Mouse (Mus musculus) central nervous system, embryonic 18 days (tissue): Measurements from ENCODE around the gene Unc80. TPM values are rescaled to one million over a fixed set of nuclear protein-coding genes. Genes with fewer than 3 reads are reported as not detected.

Experiments
- polyA plus RNA-seq: library from polyadenylated mRNA; depleted of rRNA; stranded (reverse); fragments of >200 nt; gene quantifications from 2 replicates; pipeline ENCODE4 v1.2.3, GENCODE M21; 2012; rRNA removed

The Unc80 gene
- polyA plus RNA-seq = 15.3 and 17.7 TPM in 2 replicates

GRCm38 (mm10) chr1:66467821-66468703 lies at the start of gene Unc80:
Gene Unc80 (plus strand): TSS chr1:66468367.

GRCm38 (mm10) chr1:66700693-66701575 lies 232.8 kb downstream of the Unc80 start, which contains the start of gene Rpe:
Gene Rpe (plus strand): TSS chr1:66700831.

Other genes starting within 250 kb of the Unc80 start
- gene Rpe, start 232.5 kb downstream of the Unc80 start, polyA plus RNA-seq = 21.5 and 26.0 TPM in 2 replicates